Mouse (Mus musculus) ES-CJ7 (cell line): ENCODE data around the gene Map3k10.

Experiments
- DNase-seq: peaks from one replicate; pipeline ENCODE4 v3.0.0; 2011; ENCODE audit warnings: low read depth, low spot score

The Map3k10 gene

GRCm38 (mm10) chr7:27674522-27675221 is at the start of gene Map3k10:
Gene Map3k10, minus strand, starts transcription at chr7:27674598.
- peak; percentile 95 for DNase-seq

- DNase-seq: no peak
Measured at GRCm38 (mm10) chr7:27721951-27722350, 47.6 kb upstream of the Map3k10 start.

DNA sequence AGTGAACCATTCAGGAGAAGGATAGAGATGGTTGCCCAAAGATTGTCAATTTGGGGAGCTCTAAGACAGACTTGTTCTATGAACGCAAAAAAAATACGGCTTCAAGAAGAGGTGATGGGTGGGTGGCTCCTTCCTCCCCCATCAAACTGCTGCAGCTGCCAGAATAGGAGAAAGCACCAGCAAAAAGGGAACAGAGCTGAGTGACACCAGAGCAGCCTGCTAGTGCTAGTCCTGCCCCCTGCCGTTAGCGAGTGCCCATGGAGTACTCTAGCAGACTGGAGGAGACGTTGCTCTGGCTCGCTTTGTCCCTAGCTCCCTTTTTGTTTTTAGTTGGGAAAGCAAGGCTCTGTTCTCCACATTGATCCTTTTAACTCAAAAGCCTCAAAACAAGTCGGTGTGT is 36.0 kb upstream of the Map3k10 start:
- no peak for DNase-seq

DNA sequence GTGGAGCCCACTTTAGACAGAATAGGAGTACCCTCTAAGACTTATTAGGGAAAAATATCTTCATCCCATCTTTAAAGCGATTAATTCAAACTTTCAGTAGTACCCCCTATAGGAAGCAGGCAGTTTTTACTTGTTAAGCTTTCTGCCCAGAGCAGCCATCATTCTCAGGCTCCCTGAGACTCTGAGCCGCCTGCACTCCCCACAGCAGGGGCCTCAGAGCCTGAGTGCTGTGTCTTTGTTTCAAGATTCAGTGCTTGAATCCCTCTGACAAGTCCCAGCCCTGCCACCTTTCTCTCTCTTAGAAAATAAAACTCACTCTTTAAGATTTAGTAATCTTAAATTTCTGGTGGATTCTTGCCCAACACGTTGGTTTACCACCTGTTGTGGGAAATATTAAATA is 22.3 kb upstream of the Map3k10 start:
- DNase-seq: peak; percentile 84

GRCm38 (mm10) chr7:27691076-27691475 is 16.7 kb upstream of the Map3k10 start:
- peak; percentile 79 for DNase-seq

GRCm38 (mm10) chr7:27688815-27689612 is 14.6 kb upstream of the Map3k10 start, which contains the start of gene Zfp607b:
Gene Zfp607b, plus strand, starts transcription at chr7:27689340.
- peak; percentile 98 for DNase-seq

DNA sequence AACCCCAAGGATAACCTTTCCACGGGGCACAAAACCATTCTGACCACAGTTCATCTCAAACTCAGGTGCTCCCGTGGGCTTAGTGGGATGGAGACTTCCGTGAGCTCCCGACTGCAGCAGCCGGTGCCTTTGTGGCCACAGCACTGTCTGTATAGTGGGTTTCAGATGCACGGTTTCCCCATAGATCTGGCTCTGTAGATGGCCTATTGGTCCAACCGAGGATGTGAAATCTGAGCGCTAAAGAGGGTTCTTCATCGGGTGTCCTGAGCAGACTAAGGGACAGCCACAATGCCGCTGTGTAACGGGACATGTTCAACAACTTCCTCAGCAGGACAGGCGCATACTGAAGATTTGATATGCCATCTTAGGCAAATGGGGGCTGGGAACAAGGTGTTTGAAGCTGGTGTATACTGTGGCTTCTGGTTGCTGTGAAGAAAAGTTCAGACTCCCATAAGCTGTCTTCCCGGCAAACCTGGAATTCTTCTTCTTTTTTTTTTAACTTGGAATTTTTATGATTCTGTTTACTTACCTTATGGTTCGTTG is 13.9 kb upstream of the Map3k10 start:
- DNase-seq: no peak

GRCm38 (mm10) chr7:27687836-27688235 is 13.4 kb upstream of the Map3k10 start:
- no peak for DNase-seq

GRCm38 (mm10) chr7:27687043-27687442 is 12.6 kb upstream of the Map3k10 start:
- DNase-seq: no peak

DNA sequence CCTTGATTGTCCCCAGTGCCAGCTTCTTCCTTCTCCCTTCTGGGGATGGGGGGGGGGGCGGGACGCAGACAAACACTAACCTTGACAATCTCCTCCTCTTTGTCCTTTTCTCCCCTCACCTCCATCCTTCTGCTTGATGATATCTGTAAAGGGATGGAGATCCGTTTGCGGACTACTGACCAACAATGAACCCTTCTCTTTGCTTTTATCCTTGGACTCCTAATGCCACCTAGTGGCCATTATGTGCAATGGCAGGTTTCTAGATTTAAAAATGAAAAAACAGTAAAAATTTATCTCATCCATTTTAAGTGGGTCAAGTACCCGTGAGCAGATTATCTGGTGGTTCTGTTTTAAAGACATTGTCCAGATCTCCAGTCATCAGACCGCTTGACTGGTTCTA is 11.3 kb upstream of the Map3k10 start:
- DNase-seq: no peak

DNA sequence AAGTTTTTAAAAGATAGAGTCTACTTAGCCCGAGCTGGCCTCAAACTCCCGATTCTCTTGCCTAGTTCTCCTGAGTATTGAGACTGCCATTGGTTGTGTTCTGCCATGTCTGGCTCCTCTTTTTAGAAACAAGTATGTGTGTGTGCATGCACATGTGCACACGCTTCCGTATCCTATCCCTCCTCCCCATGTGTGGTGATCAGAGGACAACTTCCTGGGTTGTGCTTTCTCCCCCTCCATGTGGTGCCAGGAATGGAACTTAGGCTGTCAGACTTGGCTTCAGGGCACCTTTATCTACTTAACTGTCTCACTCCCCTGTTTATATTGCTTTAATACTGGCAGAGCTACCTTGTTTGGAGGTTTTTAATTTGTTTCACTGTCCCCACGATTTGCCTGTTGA is 10.8 kb upstream of the Map3k10 start:
- DNase-seq: no peak

DNA sequence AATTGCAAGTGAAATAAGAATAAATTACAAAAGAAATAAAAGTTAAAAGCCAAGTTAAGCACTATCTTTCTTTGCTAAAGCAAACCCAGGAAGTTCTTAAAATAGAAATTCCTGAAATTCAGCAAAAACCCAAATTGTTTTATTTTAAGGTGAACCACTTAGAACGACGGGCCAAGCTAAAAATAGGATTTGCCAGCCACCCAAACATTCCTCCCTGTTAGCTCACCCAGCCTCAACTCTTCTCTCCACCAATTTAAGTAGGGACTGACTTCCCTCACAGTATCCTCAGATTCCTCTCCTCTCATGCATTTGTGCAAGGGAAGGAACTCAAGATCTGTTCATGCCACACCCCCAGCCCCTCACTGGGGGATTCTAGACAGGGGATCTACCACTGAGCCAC is 8.8 kb upstream of the Map3k10 start:
- DNase-seq: no peak

DNA sequence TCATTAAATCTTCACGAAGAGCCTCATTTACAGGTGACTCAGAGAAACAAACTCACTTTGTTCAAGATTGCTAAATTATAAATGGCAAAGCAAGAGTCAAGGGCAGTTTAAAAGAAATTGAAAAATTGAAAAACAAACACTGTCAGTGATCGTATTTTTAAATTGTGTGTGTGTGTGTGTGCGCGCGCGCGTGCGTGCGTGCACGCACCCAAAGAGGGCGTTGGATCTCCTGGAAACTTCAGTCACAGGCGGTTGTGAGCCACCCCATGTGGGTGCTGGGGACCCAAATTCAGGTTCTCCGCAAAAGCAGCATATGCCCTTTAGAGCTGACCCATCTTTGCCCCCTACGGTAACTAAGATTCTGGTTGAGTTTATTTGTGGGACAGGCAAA is 819 bp upstream of the Map3k10 start:
- no peak for DNase-seq

DNA sequence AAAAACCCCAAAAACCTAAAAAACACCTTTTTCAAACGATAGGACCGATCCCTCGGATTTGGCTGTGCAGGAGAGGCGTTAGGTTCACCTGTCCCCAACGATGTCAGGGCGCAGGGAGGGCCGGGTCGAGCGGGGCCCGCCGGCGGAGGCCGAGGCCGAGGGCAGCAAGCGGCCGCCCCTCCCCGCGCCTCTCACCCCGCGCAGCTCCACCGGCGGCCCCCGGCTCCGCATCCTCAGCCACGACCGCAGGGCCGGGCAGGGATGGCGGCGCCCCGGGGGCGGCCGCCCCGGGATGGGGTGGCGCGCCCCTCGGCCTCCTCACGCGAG is 240 bp downstream of the Map3k10 start:
- no peak for DNase-seq

DNA sequence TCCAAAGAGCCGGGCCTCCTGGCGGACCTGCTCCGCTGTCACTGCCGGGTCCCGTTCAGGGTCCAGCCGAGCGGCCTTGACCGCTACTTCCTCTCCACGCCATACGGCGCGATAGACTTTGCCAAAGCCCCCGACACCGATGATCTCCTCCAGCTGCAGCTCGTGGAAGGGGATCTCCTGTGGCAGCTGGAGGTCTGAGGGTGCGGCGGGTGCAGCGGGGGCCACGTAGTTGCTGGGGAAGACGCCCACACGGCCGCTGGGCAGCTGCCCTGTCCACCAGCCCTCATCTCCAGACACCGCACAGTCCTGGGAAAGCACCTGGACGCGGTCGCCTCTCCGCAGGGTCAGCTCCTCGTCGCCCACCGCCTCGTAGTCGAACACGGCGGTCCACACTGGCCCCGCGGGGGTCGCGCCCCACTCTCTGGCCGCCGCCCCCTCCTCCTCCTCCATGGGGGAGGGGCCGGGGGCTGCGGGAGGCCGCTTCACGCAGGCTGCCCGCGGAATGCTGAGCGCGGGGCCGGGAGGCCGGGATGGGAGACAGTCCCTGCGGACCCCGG is 745 bp downstream of the Map3k10 start:
- DNase-seq: no peak

DNA sequence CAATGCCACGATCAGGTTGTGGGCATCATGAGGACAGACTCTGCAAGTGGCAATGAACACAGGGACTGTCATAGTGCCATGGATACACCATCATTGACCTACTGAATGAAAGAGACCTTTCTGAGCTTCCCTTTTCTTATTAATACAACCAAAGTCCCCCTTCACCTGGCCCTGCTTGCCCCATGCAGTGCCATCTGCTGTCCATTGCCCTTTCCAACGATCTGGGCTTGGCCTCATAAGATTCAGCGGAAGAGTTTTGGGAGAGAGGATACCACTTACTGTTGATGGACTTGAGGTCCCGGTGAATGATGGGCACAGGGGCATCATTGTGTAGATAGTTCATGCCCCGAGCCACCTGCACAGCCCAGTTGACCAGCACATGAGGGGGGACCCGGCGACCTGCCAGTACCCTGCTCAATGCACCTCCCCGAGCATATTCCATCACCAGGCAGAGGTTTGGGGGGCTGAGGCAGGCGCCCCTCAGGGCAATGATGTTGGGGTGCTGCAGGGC is 1.3 kb downstream of the Map3k10 start:
- no peak for DNase-seq

- DNase-seq: no peak
Measured at GRCm38 (mm10) chr7:27662038-27662437, 12.4 kb downstream of the Map3k10 start.

GRCm38 (mm10) chr7:27658712-27659663 is 15.4 kb downstream of the Map3k10 start:
- peak; percentile 51 for DNase-seq

DNA sequence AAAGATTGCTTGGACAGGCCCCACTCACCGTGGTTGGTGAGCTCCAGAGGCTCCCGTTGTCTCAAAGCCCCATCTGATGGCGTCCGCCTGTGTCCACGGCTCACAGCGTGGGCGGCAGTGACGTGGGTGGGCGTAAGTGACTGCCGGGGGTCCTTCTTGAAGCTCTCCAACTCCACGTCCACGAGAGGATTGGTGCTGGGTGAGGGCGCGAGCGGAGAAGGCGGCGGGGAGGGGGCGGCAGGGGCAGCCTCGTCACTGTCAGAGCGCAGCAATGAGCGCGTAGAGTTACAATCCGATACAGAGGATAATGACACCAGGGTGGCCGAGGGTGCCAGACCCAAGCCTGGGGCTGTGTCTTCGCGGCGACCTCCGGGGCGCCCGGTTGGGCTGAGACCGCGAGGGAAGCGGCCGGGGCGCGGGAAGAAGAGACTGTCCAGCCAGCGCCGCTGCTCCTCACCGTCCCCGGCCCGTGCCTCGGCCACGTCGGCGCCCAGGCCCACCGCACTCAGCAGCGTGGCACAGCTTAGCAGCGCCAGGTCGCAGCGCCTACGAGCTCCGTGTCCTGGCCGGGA is 16.5 kb downstream of the Map3k10 start:
- no peak for DNase-seq

GRCm38 (mm10) chr7:27656600-27656999 is 17.8 kb downstream of the Map3k10 start:
- DNase-seq: no peak

GRCm38 (mm10) chr7:27655545-27655944 is 18.9 kb downstream of the Map3k10 start:
- DNase-seq: no peak
